Mouse (Mus musculus) stomach, postnatal 0 days (tissue): ENCODE data around the gene Tmem184b. TPM values are rescaled to one million over a fixed set of nuclear protein-coding genes. Genes with fewer than 3 reads are reported as not detected.

Experiments used
- ATAC-seq: fragments of 200-750 bp; cut with Nextera tagmentation; 2 replicates; pipeline ENCODE4 v1.8.0; 2017; ENCODE audit not compliant: low FRiP score, low TSS enrichment
- DNase-seq: peaks from one replicate; pipeline ENCODE4 v3.0.0-alpha.2; 2016; ENCODE audit warnings: low spot score
- H3K27ac ChIP-seq: fragments of 300-500 bp; sonication (generic); replicated peaks from 2 replicates; pipeline ENCODE4 v1.5.1; 2014; ENCODE audit warnings: mild to moderate bottlenecking, control low read depth
- H3K27me3 ChIP-seq: fragments of 300-500 bp; sonication (generic); 2 replicates; pipeline ENCODE4 v1.6.1; 2014; ENCODE audit warnings: low read length; ENCODE audit not compliant: control insufficient read depth, insufficient read depth
- H3K36me3 ChIP-seq: fragments of 300-500 bp; sonication (generic); 2 replicates; pipeline ENCODE4 v1.6.1; 2014; ENCODE audit warnings: low read length, mixed read lengths; ENCODE audit not compliant: control insufficient read depth, insufficient read depth
- H3K4me1 ChIP-seq: fragments of 300-500 bp; sonication (generic); replicated peaks from 2 replicates; pipeline ENCODE4 v1.6.1; 2014; ENCODE audit warnings: antibody characterized with exemption; ENCODE audit not compliant: control insufficient read depth, insufficient read depth
- H3K4me2 ChIP-seq: fragments of 300-500 bp; sonication (generic); replicated peaks from 2 replicates; pipeline ENCODE4 v1.6.1; 2014; ENCODE audit warnings: low read depth, mild to moderate bottlenecking, control low read depth, moderate library complexity
- H3K4me3 ChIP-seq: fragments of 300-500 bp; sonication (generic); 2 replicates; pipeline ENCODE4 v1.5.1; 2014; ENCODE audit warnings: low read depth, low read length, control low read depth
- H3K9ac ChIP-seq: fragments of 300-500 bp; sonication (generic); 2 replicates; pipeline ENCODE4 v1.6.1; 2014; ENCODE audit warnings: mild to moderate bottlenecking, low read length, control low read depth, mixed read lengths
- H3K9me3 ChIP-seq: fragments of 300-500 bp; sonication (generic); 2 replicates; pipeline ENCODE4 v1.6.1; 2016; ENCODE audit warnings: low read length; ENCODE audit not compliant: control insufficient read depth
- CTCF ChIP-seq: IDR thresholded peaks from 2 replicates; pipeline ENCODE4 v1.5.1; 2016; ENCODE audit warnings: antibody characterized with exemption, low read depth, mild to moderate bottlenecking, moderate library complexity
- EP300 ChIP-seq: optimal IDR thresholded peaks from 2 replicates; pipeline ENCODE3; 2016; ENCODE audit warnings: antibody characterized with exemption
- WGBS: fragments of 180-500 bp; shearing (Covaris S2); extraction: QIAGEN DNeasy Blood & Tissue Kit; methylation state at CpG from one replicate; pipeline ENCODE4 v1.1.7; 2014; 5-methylcytosine and 5-hydroxymethylcytosine counted together
- microRNA counts: library from miRNA; unstranded; fragments of <30 nt; microRNA quantifications from one replicate; lab custom pipeline; 2015
- microRNA-seq: library from miRNA; unstranded; fragments of <30 nt; microRNA quantifications from one replicate; pipeline ENCODE4, GENCODE M21; 2016
- polyA plus RNA-seq: library from polyadenylated mRNA; unstranded; fragments of >200 nt; fragmentation: Nextera tagmentation; extraction: Ambion mirVana; gene quantifications from 2 replicates; pipeline ENCODE4 v1.2.1, GENCODE M21; 2015

Tmem184b gene
- polyA plus RNA-seq, 1 experiment from 2014 or later: 21.2 TPM

DNA sequence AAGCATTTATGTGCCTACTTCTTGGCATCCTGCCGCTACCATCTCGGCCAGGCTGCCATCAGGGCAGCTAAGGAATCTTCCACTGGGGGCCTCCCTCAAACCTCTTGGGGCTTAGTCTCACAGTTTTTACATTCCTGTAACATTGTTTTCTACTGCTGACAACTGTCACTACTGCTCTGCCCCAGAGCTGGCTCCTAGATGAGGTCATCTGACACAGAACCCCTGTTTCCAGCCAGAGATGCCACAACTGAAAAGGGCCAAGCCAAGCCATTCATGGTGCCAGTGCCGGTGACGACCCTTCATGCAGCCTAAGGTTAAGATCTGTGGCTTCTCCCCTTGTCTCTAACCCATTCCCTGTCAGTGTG is 79.6 kb downstream of the Tmem184b start:
- H3K4me1 ChIP-seq: peaks cover 14% of the 10 kb centered on the region
- no peak for DNase-seq
- H3K36me3 ChIP-seq: no peaks in the 10 kb centered on the region
- H3K4me3 ChIP-seq: no peak overlapping the region
- TF ChIP-seq CTCF (no peak), EP300 (no peak)
- peak overlapping the region; percentile 84 for H3K27ac ChIP-seq
- no peaks in the 10 kb centered on the region for H3K9me3 ChIP-seq
- H3K9ac ChIP-seq: no peak overlapping the region
- WGBS: 79% methylated on average over 4 of the region's 4 CpGs
- H3K27me3 ChIP-seq: no peaks in the 10 kb centered on the region
- no peak overlapping the region for H3K4me2 ChIP-seq
- ATAC-seq: no peak

DNA sequence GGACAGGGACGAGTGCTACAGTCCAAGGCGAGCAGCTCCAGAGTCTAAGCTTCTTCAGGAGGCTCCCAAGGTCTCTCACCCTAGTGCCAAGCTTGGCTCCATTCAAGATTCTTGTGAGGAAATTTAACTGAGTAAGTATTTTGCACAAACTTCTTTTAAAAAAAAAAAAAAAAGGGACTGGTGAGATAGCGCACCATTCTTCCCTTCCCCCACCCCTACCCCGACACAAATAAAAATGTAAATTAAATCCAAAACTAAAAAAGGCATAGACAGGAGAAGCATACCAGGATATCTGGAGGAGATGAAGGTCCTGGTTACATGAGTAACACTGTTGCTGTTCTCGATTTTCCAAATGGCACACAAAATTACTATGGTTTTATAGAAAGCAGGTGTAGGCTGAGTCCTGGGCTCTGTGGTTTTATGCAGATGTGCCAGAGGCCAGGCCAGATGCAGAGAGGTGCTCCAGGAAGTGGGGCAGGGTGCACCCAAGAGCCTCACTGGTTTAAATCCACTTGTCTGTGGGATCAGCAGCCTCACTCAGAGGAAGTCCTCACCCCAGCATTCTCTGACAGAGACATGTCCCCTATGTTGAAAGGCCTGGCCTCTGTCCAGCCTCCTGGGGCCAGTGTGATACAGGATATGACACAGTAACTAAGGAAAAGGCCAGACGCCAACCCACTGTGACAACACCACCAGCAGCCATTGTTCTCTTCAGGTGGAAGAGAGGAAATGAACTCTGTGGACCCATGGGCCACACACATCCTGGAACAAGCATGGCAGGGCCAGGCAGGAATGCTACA is 80.2 kb downstream of the Tmem184b start:
- no peak for TF ChIP-seq CTCF
- no peak for TF ChIP-seq EP300
- Histone ChIP-seq H3K9me3 (no peaks in the 10 kb centered on the region), H3K4me2 (no peak overlapping the region), H3K4me1 (peaks cover 14% of the 10 kb centered on the region), H3K9ac (no peak overlapping the region), H3K27ac (peak overlapping the region; percentile 84), H3K4me3 (no peak overlapping the region), H3K27me3 (no peaks in the 10 kb centered on the region), H3K36me3 (no peaks in the 10 kb centered on the region)
- WGBS: 62% methylated on average over 6 of the region's 6 CpGs
- DNase-seq (peak; percentile 60), ATAC-seq (peak; percentile 9)

DNA sequence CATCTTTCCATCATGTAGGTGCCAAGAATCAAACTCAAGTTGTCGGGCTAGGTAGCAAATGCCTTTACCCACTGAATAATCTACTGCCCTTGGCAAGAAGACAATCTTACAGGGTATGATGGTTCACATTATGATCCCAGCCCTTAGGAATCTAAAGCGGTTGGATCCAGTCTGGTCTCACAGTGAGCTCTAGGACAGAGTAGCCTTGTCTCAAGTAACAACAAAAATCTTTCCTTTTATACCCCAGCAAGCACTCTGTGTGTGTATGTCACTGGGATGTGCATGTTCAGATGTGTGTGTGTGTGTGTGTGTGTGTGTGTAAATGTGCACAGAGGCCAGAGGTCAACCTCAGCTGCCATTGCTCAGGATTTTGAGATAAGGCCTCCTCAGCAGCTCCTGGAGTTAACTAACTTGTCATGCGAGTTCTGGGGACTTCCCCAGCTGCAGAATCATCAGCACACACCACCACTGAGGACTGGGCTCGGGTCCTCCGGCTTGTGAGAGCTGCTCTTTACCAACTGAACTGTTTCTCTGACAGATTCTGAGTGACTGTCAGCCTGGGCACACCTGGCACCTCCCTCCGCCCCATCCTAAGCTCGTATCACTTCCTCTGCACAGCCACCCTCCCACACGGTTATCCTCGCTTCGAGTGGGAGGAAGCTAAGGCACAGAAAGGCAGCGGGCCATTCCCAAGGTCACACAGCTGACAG is 80.9 kb downstream of the Tmem184b start:
- Histone ChIP-seq H3K36me3 (no peaks in the 10 kb centered on the region), H3K27me3 (no peaks in the 10 kb centered on the region), H3K9ac (no peak overlapping the region), H3K4me3 (no peak overlapping the region), H3K27ac (peak overlapping the region; percentile 84), H3K4me1 (peaks cover 13% of the 10 kb centered on the region), H3K4me2 (no peak overlapping the region), H3K9me3 (no peaks in the 10 kb centered on the region)
- peak; percentile 66 for DNase-seq
- TF ChIP-seq CTCF: no peak
- TF ChIP-seq EP300: no peak
- peak; percentile 18; the same call in 1 of the 2 replicates for ATAC-seq
- WGBS: 40% methylated on average over 11 of the region's 11 CpGs

DNA sequence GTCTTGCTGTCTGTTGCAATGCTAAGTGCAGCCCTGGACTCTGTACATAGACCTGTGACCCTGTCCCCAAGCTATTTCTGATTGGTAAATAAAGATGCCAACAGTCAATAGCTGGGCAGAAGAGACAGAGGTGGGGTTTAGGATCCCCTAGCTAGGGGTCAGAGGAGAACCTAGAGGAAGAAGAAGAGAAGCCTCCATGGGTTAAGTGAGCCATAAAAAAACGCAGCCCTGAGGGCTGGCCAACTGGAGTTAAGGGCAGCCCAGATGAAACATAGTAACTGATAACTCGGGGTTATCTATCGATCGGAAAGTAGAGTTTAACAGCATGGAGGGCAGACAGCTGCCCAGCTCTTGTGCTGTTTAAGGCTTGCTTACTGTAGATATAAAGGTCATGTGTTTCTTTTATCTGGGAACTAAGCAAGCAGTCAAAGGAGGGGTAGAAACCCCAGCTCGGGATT is 81.6 kb downstream of the Tmem184b start:
- Histone ChIP-seq H3K36me3 (no peaks in the 10 kb centered on the region), H3K4me3 (no peak overlapping the region), H3K9ac (no peak overlapping the region), H3K27me3 (no peaks in the 10 kb centered on the region), H3K9me3 (no peaks in the 10 kb centered on the region), H3K4me1 (peaks cover 12% of the 10 kb centered on the region; the same call in 1 of the 2 replicates), H3K4me2 (no peak overlapping the region), H3K27ac (peak overlapping the region; percentile 84)
- WGBS: 45% methylated on average over 5 of the region's 5 CpGs
- 0 out of 2 replicates have a peak, but pooled peaks have one; percentile 28 for ATAC-seq
- TF ChIP-seq EP300: no peak
- TF ChIP-seq CTCF: no peak
- no peak for DNase-seq

DNA sequence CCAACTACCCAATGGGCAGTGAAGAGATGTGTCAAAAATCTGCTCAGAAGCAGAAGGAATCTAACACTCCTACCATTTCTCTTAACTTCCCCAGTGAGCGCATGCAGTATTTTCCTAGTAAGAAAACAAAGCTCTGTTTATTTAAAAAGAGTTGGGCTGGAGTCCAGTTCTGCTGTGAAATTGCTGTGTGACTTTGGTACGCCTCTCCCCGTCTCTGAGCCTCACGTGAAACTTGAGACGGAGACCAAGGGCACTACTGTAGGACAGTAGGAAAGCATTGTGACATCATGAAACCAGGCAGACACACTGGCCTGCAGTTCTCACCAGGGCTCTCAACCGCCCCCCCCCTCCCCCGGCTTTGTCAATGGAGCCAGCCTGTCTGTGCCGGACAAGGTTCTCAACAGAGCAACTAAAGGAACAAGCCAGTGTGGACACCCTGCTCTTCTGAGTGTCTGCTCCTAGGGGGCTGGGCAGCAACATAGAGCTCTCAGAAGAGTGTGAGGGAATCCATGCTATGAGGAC is 89.5 kb downstream of the Tmem184b start:
- no peaks in the 10 kb centered on the region for H3K27me3 ChIP-seq
- peak; percentile 43 for ATAC-seq
- H3K27ac ChIP-seq: no peak overlapping the region
- no peak overlapping the region for H3K4me2 ChIP-seq
- H3K36me3 ChIP-seq: no peaks in the 10 kb centered on the region; the same call in 1 of the 2 replicates
- WGBS: 65% methylated on average over 8 of the region's 8 CpGs
- DNase-seq: no peak
- TF ChIP-seq EP300 (no peak), CTCF (no peak)
- no peaks in the 10 kb centered on the region for H3K9me3 ChIP-seq
- no peak overlapping the region for H3K4me3 ChIP-seq
- no peak overlapping the region for H3K9ac ChIP-seq
- no peaks in the 10 kb centered on the region for H3K4me1 ChIP-seq

MicroRNAs encoded within 50 kb of the gene (microRNA counts, 519-probe panel; counts per million panel counts)
- microRNA mmu-miR-1943 (lab: Ali Mortazavi, UCI): not detected

Small RNAs within 50 kb of the gene (microRNA-seq; reads per million reads assigned to microRNA genes)
- 3.2 reads per million, percentile 1 among the genes with 10 or more reads in this experiment for gene Mir1943

Other genes starting within 250 kb of the Tmem184b start
- gene Sox10, start 238.3 kb downstream of the Tmem184b start, polyA plus RNA-seq: 3.6 and 3.9 TPM in 2 replicates
- gene Pick1, start 174.4 kb downstream of the Tmem184b start, polyA plus RNA-seq: 25.7 and 26.7 TPM in 2 replicates
- gene Gm49486, start 174.2 kb downstream of the Tmem184b start, polyA plus RNA-seq: 0.23 and 0.27 TPM in 2 replicates
- 0.10 and 0.12 TPM in 2 replicates for gene Slc16a8, start 148.8 kb downstream of the Tmem184b start, polyA plus RNA-seq
- 4.1 and 4.9 TPM in 2 replicates for gene Baiap2l2, start 118.0 kb downstream of the Tmem184b start, polyA plus RNA-seq
- gene Pla2g6, start 75.2 kb downstream of the Tmem184b start, polyA plus RNA-seq: 8.8 and 9.4 TPM in 2 replicates
- 11.4 and 11.9 TPM in 2 replicates for gene Maff, start 56.9 kb downstream of the Tmem184b start, polyA plus RNA-seq
- gene Csnk1e, start 52.0 kb upstream of the Tmem184b start, polyA plus RNA-seq: 44.8 and 50.8 TPM in 2 replicates
- gene Kcnj4, start 101.7 kb upstream of the Tmem184b start, polyA plus RNA-seq: not detected in 2 replicates
- gene Kdelr3, start 112.8 kb upstream of the Tmem184b start, polyA plus RNA-seq: 65.8 and 81.7 TPM in 2 replicates
- gene Ddx17, start 143.2 kb upstream of the Tmem184b start, polyA plus RNA-seq: 15.5 and 17.1 TPM in 2 replicates
- gene Dmc1, start 201.5 kb upstream of the Tmem184b start, polyA plus RNA-seq: 1.6 and 1.7 TPM in 2 replicates